Mouse (Mus musculus) heart, embryonic 10.5 days (tissue): Measurements from ENCODE around the gene Pcyt2. TPM values are rescaled to one million over a fixed set of nuclear protein-coding genes. Genes with fewer than 3 reads are reported as not detected.

Experiments
- DNase-seq: peaks from one replicate; pipeline ENCODE4 v3.0.0-alpha.2; 2017; ENCODE audit warnings: low spot score
- H3K27ac ChIP-seq: fragments of 300-500 bp; sonication (generic); 2 replicates; pipeline ENCODE4 v1.5.1; 2016; ENCODE audit warnings: mild to moderate bottlenecking
- H3K27me3 ChIP-seq: fragments of 300-500 bp; sonication (generic); 2 replicates; pipeline ENCODE4 v1.6.1; 2016; ENCODE audit warnings: mild to moderate bottlenecking; ENCODE audit not compliant: poor library complexity, insufficient read depth, severe bottlenecking
- H3K36me3 ChIP-seq: fragments of 300-500 bp; sonication (generic); 2 replicates; pipeline ENCODE4 v1.6.1; 2016; ENCODE audit warnings: mild to moderate bottlenecking, moderate library complexity
- H3K4me1 ChIP-seq: fragments of 300-500 bp; sonication (generic); 2 replicates; pipeline ENCODE4 v1.6.1; 2016; ENCODE audit warnings: mild to moderate bottlenecking
- H3K4me3 ChIP-seq: fragments of 300-500 bp; sonication (generic); 2 replicates; pipeline ENCODE4 v1.5.1; 2016; ENCODE audit warnings: mild to moderate bottlenecking, moderate library complexity
- H3K9me3 ChIP-seq: fragments of 300-500 bp; sonication (generic); 2 replicates; pipeline ENCODE4 v1.6.1; 2016; ENCODE audit warnings: mild to moderate bottlenecking, moderate library complexity
- WGBS: fragments of 180-500 bp; shearing (Covaris S2); methylation state at CpG from one replicate; pipeline ENCODE4 v1.1.7; 2016; 5-methylcytosine and 5-hydroxymethylcytosine counted together
- polyA plus RNA-seq: library from polyadenylated mRNA; unstranded; fragments of >200 nt; fragmentation: Nextera tagmentation; extraction: Ambion mirVana; gene quantifications from 2 replicates; pipeline ENCODE4 v1.2.1, GENCODE M21; 2016

Gene Pcyt2
- polyA plus RNA-seq, 1 experiment from 2014 or later, result 130 TPM

DNA sequence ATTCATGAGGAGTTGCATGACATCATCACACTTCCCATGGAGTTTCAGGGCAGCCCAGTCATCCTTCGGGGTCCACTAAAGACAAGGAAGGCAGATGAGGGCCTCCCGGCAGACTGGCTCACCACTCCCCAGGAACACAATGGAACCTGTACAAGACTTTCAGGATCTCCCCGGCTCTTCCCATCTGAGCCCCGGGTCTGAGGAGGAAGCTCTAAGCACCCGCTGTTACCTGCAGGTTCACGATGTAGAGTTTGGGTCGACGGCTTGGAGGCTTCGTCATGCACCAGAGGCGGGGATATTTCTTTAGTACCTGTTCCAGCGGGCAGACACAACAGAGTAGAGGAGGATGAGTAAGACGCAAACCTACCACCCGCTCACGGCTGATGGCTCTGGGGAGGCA lies 2.5 kb upstream of the Pcyt2 start:
- H3K9me3 ChIP-seq, result no peaks in the 10 kb centered on the region
- DNase-seq, result no peak
- H3K27me3 ChIP-seq, result no peaks in the 10 kb centered on the region
- peaks cover 37% of the 10 kb centered on the region for H3K4me1 ChIP-seq
- H3K4me3 ChIP-seq, result no peak overlapping the region
- WGBS, result 90% methylated on average over 14 of the region's 14 CpGs
- H3K36me3 ChIP-seq, result peaks cover 60% of the 10 kb centered on the region
- no peak overlapping the region; the same call in 1 of the 2 replicates for H3K27ac ChIP-seq

DNA sequence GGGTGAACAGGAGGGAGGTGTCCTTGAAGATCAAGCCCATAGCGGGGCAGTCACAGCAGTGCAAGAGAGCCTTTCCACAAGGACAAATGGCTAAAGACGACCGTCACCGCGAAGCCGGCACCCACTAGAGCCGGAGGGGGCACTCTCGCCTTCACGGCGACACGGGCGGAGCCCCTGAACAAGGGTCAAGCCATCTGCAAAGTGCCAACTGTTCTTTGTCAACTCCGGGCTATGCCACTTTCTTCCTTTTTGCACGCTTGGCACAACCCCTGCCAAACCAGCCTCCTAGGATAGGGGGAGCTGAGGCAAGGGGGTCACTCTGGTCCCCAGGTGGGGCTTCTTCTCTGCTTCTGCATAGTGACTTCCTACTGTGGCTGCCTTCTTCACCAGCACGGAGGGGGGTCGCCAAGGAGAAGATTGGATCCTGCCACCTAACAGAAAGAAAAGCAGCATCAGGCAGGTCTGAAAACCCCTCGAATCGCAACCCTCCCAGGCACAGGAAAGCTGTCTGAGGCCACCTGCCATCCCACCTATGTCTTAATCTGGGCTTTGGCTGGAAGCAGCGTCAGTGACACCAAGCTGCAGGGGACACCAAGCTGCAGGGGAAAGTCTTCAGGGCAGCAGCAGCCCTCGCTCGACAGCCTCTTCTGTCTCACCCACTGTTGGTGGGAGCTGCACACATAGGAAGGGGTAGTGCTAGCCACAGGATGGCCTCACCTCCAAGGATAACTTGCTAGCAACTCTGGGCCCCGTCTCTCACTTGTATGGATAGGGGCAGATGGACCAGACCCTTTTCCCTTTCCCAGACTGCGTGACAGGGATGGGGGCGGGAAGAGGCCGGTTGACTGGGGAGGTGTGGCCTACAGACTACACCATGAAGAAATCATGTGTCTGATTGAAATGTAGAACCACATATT lies 1.1 kb upstream of the Pcyt2 start:
- peaks cover 71% of the 10 kb centered on the region for H3K36me3 ChIP-seq
- H3K4me1 ChIP-seq, result peaks cover 27% of the 10 kb centered on the region
- H3K4me3 ChIP-seq, result peak overlapping the region; percentile 79; the same call in 1 of the 2 replicates
- DNase-seq, result no peak
- H3K27me3 ChIP-seq, result no peaks in the 10 kb centered on the region
- H3K9me3 ChIP-seq, result no peaks in the 10 kb centered on the region
- peak overlapping the region; percentile 89 for H3K27ac ChIP-seq
- 90% methylated on average over 25 of the region's 25 CpGs for WGBS

DNA sequence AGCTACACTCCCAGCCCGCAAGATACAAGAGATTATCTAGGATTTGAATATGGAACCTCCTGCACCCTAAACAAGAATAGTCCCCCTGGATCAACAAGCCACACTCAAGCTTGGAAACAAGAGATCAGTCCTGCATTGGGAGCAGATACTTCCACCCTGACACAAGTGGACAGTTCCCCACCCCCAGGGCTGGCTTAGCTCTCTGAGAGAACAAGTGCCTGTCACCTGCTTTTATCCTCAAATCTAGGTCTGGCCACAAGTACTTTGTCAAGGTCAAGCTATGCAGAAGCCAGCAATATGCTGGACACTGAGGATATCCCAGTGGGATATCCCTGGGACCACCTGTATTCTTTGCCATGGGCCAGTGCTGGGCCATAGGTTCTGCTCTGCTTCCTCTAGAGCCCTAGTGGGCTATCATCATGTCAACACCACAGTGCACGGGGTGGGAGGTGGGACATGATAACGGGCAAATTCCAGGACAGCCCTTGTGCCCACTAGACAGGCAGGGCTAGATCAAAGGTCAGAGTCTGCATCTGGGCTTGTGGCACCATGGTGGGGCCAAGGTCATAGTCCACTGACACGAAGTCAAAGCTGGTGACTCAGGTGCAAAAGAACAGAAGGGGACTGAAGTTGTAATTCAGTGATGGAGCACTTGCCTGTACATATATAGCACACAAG lies 980 bp downstream of the Pcyt2 start:
- Histone ChIP-seq H3K9me3 (no peaks in the 10 kb centered on the region), H3K27me3 (no peaks in the 10 kb centered on the region), H3K36me3 (peaks cover 77% of the 10 kb centered on the region), H3K4me1 (peaks cover 20% of the 10 kb centered on the region), H3K27ac (peak overlapping the region; percentile 89), H3K4me3 (peak overlapping the region; percentile 79)
- no peak for DNase-seq
- WGBS, result 35% methylated on average over 4 of the region's 4 CpGs

DNA sequence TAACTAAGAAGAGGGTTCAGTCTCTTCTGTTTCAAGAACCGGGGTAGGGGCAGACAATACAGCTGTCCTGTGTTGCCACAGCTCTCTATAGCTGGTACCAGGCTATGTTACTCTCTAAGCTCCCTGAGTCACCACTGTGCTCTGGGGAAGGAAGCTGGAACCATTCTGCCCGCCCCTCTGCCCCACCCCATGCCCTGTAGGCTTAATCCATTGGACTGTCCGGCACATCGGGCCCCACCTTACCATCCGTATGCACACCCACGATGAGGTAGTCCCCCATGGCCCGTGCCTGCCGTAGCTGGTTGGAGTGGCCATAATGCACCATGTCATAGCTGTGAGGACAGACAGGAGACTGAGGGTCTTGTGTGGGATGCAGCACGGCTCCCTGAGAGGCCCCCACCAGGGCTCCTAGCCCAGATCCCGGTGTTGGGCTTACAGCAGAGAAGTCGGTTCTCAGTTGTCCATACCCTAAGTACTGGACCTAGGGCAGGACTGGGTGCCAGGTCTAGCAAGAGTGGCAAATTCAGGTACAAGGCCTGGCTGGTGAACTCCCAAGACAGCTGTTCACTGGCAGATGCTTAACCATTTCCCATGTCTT lies 2.0 kb downstream of the Pcyt2 start:
- WGBS, result 89% methylated on average over 11 of the region's 11 CpGs
- peaks cover 77% of the 10 kb centered on the region for H3K36me3 ChIP-seq

DNA sequence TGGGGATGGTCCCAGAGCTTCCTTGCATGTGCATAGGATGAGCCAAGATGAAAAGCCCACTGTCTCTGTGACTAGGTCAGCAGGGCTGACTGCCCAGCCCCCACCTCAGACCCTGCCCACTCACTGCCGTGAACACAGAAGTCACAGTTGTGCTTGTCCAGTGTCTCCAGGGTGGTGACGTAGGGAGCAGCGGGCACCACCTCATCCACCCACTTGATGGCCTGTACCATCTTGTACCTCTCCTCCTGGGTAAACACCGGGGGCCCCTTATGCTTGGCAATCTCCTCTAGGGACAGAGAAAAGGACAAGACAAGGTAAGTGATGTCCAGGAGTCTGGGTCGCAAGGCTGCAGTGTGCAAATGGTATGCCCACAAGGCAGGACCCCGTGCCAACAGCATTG lies 2.6 kb downstream of the Pcyt2 start:
- Histone ChIP-seq H3K4me3 (no peak overlapping the region), H3K9me3 (no peaks in the 10 kb centered on the region), H3K4me1 (peaks cover 20% of the 10 kb centered on the region), H3K27ac (no peak overlapping the region), H3K36me3 (peaks cover 77% of the 10 kb centered on the region), H3K27me3 (no peaks in the 10 kb centered on the region; the same call in 1 of the 2 replicates)
- no peak for DNase-seq
- WGBS, result 86% methylated on average over 6 of the region's 6 CpGs

More for the DNA sequence above, 2.0 kb downstream of the Pcyt2 start:
- Histone ChIP-seq H3K4me1 (peaks cover 20% of the 10 kb centered on the region), H3K4me3 (0 out of 2 replicates have a peak overlapping the region, but pooled peaks have one; percentile 9), H3K27me3 (no peaks in the 10 kb centered on the region; the same call in 1 of the 2 replicates), H3K9me3 (no peaks in the 10 kb centered on the region), H3K27ac (no peak overlapping the region)
- DNase-seq, result no peak

DNA sequence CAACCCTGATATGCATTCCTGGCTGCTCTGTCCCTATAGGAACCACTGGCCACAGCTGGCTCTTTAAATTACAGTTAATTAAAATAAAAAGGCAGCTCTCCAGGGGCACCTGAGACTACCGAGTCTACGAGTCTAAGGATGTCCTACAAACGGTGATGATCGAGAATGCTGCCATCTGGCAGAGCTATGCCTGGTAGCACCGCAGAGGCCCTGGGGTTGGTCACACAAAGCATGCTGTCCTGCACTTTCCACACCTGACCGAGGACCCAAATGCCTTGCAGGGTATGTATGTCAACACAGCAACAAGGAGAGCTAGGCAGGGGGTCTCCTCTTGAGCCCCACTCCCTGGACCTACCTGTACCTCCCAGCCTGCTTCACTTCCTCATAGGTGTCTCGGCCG lies 3.8 kb downstream of the Pcyt2 start:
- no peaks in the 10 kb centered on the region for H3K9me3 ChIP-seq
- no peak overlapping the region for H3K4me3 ChIP-seq
- WGBS, result 89% methylated on average over 8 of the region's 8 CpGs
- H3K4me1 ChIP-seq, result peaks cover 30% of the 10 kb centered on the region
- peaks cover 10% of the 10 kb centered on the region for H3K27me3 ChIP-seq
- H3K27ac ChIP-seq, result no peak overlapping the region
- DNase-seq, result no peak
- H3K36me3 ChIP-seq, result peaks cover 78% of the 10 kb centered on the region

DNA sequence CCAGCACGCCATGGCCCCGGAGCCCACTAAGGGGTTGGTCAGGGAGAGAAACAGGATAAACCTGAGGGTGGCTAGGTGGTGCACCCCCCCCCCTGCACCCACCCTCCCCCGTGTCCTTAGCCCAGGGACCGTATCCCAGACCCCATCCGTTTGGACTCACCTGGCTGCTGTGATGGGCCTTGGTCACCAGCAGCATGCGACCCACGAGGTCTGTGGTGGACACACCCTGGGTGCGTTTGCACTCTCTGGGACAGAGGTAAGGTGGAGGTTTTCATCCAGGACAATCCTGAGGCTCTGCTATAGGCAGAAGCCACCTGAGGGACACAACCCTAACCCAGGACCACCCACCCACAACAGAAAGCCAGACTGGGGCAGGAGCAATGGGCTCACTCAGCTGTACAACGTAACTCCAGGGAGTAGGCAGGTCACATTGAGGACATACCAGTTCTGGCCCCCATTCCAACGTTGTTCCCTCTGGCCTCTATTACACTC lies 4.2 kb downstream of the Pcyt2 start:
- 82% methylated on average over 10 of the region's 10 CpGs for WGBS
- no peak overlapping the region for H3K4me3 ChIP-seq
- no peaks in the 10 kb centered on the region for H3K9me3 ChIP-seq
- H3K36me3 ChIP-seq, result peaks cover 74% of the 10 kb centered on the region
- DNase-seq, result no peak
- peaks cover 12% of the 10 kb centered on the region for H3K27me3 ChIP-seq
- peaks cover 34% of the 10 kb centered on the region for H3K4me1 ChIP-seq
- no peak overlapping the region for H3K27ac ChIP-seq

DNA sequence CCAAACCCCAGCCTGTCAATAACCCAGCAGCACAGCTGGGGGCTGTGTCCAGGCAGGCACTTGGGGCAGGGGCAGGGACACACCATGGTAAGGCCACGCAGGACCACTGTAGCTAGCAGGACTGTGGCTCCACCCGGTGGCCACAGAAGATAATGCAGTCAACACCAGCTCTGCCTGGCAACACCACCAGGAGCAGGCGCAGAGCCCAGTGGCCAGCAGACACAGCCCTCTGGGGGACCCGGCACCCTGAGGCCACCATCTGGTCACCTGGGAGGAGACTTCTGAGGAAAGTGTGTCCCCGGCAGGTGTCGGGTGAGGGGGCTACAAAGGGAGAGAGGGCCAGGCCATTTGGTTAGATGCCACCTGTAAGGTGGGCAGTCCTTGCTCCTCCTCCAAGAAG lies 5.0 kb downstream of the Pcyt2 start:
- Histone ChIP-seq H3K4me3 (peak overlapping the region; percentile 2; the same call in 1 of the 2 replicates), H3K36me3 (peaks cover 66% of the 10 kb centered on the region), H3K27ac (no peak overlapping the region), H3K27me3 (peaks cover 14% of the 10 kb centered on the region), H3K4me1 (peaks cover 38% of the 10 kb centered on the region), H3K9me3 (no peaks in the 10 kb centered on the region)
- DNase-seq, result peak; percentile 89
- 37% methylated on average over 6 of the region's 6 CpGs for WGBS

DNA sequence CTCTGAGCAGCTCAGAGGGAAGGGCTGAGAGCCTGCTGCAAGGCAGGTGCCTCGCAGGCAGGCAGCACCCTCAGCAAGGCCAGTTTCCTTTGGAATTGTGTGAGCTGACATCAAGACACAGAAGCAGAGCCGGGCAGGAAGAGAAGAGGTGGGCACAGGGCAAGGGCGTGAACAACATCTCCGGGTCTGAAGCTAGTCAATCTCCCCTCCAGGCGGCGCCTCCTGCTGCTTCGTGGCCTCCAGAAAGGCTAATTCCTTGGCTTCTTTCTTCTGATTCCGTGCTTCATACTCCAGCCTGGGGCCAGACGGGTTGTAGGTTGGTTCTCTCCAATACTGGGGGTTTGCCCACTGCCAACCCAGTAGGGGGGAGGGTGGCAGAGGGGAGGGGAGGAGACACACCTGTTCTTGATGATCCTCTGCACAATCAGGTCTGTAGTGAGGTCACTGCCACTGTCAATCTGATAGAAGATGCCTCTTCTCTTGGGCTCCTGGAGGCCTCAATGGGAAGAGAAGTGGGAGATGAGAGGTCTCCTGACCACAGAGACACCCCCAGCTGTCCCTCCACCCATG lies 7.2 kb downstream of the Pcyt2 start:
- DNase-seq, result no peak
- Histone ChIP-seq H3K27me3 (peaks cover 25% of the 10 kb centered on the region), H3K9me3 (no peaks in the 10 kb centered on the region), H3K27ac (no peak overlapping the region), H3K4me1 (peaks cover 26% of the 10 kb centered on the region), H3K36me3 (peaks cover 79% of the 10 kb centered on the region), H3K4me3 (no peak overlapping the region)
- 79% methylated on average over 9 of the region's 9 CpGs for WGBS

DNA sequence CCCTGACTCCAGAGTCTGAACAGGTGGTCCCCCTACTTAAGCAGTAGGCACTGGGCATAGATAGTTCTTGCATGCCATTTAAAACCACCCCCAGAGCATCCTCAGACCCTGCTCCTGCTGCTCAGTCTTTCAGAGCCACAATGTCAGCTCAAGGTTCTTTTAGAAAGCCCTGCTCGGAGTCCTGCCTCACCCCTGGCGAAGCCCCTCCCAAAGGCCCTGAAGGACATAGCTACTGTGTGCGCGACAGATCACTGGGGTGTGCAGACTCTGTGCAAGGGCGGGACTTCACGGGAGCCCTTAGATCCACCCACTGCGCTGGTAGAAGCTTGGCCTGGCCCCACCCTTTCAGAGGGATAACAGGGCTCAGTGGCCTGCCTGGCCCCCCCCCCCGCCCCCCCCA lies 8.5 kb downstream of the Pcyt2 start:
- WGBS, result 35% methylated on average over 8 of the region's 8 CpGs
- peak overlapping the region; percentile 82 for H3K27ac ChIP-seq
- H3K9me3 ChIP-seq, result no peaks in the 10 kb centered on the region
- H3K4me1 ChIP-seq, result peaks cover 25% of the 10 kb centered on the region
- H3K4me3 ChIP-seq, result peak overlapping the region; percentile 59
- peak; percentile 93 for DNase-seq
- peaks cover 25% of the 10 kb centered on the region for H3K27me3 ChIP-seq
- peaks cover 81% of the 10 kb centered on the region for H3K36me3 ChIP-seq

DNA sequence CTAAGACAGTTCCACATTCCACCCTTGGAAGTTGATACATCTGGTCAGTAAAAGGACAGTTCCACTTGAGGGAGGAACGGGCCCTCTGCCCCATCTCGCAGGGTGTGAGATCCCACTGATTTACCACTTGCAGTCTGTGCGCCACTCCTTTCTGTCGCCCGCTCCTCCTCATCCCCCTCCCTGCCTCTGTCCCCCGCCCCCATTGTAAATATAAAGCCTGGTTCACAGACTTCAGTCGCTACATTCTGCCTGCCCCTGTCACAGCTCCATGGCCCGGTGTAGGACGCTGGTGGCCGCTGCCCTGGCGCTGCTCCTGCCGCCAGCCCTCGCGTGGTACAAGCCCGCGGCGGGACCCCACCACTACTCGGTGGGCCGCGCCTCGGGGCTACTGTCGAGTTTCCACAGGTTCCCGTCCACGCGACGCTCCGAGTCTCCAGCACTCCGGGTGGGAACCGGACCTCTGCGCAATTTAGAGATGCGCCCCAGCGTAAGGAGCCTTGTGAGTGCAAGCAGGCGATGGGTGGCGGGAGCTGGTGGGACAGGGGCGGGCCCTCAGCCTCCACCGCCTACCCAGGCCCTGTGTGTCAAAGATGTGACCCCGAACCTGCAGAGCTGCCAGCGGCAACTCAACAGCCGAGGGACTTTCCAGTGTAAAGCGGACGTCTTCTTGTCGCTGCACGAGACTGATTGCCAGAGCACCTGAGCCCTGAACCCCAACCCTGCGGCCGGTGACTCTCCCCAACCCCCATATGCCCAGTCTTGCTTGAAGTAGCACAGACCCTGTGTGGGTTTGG lies 9.3 kb downstream of the Pcyt2 start, which contains the start of gene Npb:
Gene Npb (plus strand): TSS at position 237 of the 794 bp plus-strand sequence.
- no peak for DNase-seq
- 7% methylated on average over 45 of the region's 45 CpGs for WGBS

DNA sequence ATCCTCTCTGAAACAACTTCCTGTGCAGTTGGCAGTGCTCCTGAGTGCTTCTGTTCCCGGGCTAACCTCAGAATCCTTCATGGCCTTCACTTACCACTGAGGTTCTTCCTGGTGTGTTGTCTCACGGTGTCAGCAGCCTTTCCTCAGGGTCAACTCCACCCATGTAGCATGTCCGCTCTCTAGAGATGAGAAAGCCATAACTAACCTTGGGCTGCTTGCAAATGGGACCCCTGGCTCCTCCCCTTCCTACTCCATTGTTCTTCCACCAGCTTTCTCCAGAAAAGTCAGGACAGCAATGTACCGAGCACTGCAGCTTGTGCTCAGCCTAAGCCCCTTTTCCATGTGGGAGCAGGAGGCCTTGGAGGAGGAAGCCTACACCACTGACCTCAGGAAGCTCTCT lies 11.0 kb downstream of the Pcyt2 start:
- Histone ChIP-seq H3K4me3 (no peak overlapping the region), H3K36me3 (peaks cover 81% of the 10 kb centered on the region), H3K27me3 (peaks cover 25% of the 10 kb centered on the region), H3K4me1 (peaks cover 25% of the 10 kb centered on the region), H3K27ac (peak overlapping the region; percentile 36; the same call in 1 of the 2 replicates), H3K9me3 (no peaks in the 10 kb centered on the region)
- 72% methylated on average over 4 of the region's 4 CpGs for WGBS
- no peak for DNase-seq

More for the DNA sequence above, 9.3 kb downstream of the Pcyt2 start, which contains the start of gene Npb:
- peak within 1 kb of the TSS; percentile 82 for H3K27ac ChIP-seq
- H3K9me3 ChIP-seq, result no peaks in the 10 kb centered on the region
- peak within 1 kb of the TSS; percentile 59 for H3K4me3 ChIP-seq
- H3K27me3 ChIP-seq, result peaks cover 25% of the 10 kb centered on the region
- H3K36me3 ChIP-seq, result peaks cover 81% of the 10 kb centered on the region
- peaks cover 25% of the 10 kb centered on the region for H3K4me1 ChIP-seq
